Mouse (Mus musculus): ENCODE measurements around the gene Arl5c. TPM values are rescaled to one million over a fixed set of nuclear protein-coding genes. Genes with fewer than 3 reads are reported as not detected.
A peak's percentile ranks its signal among the peaks of the same experiment; 100 is the strongest.

Arl5c gene
- total and polyA plus RNA-seq, 3 experiments, result 1.2 to 10.4 TPM; not detected in 1

DNA sequence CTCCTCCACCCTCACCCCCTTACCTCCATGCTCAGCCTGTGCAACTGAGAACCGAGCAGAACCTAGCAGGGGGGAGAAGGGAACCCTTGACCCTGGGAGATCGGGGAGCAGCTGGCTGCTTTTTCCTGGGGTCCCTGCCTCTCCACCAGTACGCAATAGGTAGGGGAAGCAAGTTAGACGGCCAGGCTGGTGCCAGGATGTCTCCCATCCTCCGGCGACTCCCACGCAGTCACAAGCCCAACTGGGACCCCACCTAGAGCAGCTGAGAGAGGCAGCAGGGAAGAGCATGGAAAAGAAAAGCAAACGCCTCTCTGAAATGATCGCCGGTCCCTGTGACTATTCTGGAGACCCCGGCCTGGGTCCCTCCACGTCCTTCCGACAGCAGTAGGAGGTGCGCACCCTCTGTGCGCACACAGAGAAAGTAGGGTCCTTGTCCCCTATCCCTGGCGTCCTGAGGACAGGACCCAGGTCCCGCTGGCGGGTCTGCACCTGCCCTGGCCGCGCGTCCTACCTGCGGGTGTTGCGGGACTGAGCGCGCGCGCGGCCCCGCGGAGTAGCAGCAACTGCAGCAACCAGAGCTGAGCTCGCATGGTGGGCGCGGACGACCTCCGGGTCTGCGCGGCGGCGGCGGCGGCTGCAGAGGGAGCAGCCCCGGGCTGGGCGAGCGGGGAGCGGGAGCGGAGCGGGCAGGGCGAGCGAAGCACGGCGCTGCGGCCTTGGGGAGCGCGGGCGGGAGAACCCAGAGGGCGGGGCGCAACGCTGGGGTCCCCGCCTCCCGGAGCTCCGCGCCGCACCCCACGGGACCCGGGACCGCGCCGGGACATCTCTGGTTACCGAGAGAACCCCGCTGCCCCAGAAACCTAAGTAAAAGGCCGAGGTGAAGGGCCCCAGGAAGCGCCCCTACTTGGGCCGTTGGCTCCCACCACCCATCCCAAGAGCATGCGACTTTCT, 10.0 kb downstream of the Arl5c start, which contains the start of gene Plxdc1:
Gene Plxdc1, minus strand, starts transcription at position 718 of the 951 bp plus-strand sequence.
- peaks cover 0 to 4% of the 10 kb centered on the region in 2 experiments; a peak in 1 of 4 replicates for H3K36me3 ChIP-seq (ENCODE audit: control insufficient read depth in 1 of 2, insufficient read depth in 2 of 2, low read length in 2 of 2)

DNA sequence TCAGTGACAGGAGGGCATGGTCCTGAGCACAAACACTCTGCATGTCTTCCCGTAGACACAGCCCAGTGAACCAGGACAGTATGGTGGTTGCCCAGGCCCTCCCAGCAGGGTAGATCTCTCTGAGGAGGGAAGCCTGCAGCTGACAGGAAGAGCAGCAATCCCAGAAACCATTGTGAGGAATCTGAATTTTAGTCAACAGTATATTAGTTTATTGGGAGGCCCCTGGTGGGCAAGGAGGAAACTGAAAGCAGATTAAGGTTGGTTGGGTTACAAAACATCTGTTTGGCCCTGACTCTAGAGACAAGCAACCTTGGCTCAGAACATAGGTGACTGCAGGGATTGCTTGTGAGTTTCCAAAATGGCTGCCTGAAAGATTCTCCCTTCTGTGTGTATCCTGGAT, 12.0 kb downstream of the Arl5c start:
- H3K27ac ChIP-seq (ENCODE audit: control insufficient read depth, low read depth, low read length), result no peak overlapping the region
- H3K27me3 ChIP-seq (ENCODE audit: control insufficient read depth in 1 of 2, insufficient read depth in 2 of 2, low read length in 2 of 2), result 0 out of 4 replicates have a peak, but pooled peaks cover 0 to 1% of the 10 kb centered on the region in 2 experiments
- peaks cover 3% of the 10 kb centered on the region; the same call in 1 of the 2 replicates for H3K79me2 ChIP-seq (ENCODE audit: control insufficient read depth, insufficient read depth, low read length, poor library complexity)
- H3K9me3 ChIP-seq (replicated peaks; ENCODE audit: insufficient read depth, low read length), result no peaks in the 10 kb centered on the region
- peaks cover 0 to 6% of the 10 kb centered on the region in 2 experiments; a peak in 1 of 4 replicates for H3K4me1 ChIP-seq (ENCODE audit: control insufficient read depth in 1 of 2, insufficient read depth in 2 of 2, low read length in 2 of 2)
- H3K36me3 ChIP-seq (ENCODE audit: control insufficient read depth in 1 of 2, insufficient read depth in 2 of 2, low read length in 2 of 2), result no peaks in the 10 kb centered on the region
- no peak for DNase-seq (ENCODE audit: low read depth, low spot score)
- no peak overlapping the region for H3K9ac ChIP-seq (ENCODE audit: control insufficient read depth, low read depth, low read length, poor library complexity, severe bottlenecking)
- no peak overlapping the region for H3K4me3 ChIP-seq (ENCODE audit: control insufficient read depth in 1 of 2, insufficient read depth in 1 of 2, low read depth in 2 of 2, low read length in 2 of 2)
- TF ChIP-seq SMC3 (IDR thresholded peaks at IDR 0.05; ENCODE audit: low read depth, low read length) (peak; percentile 53), POLR2AphosphoS5 (IDR thresholded peaks at IDR 0.05; ENCODE audit: borderline replicate concordance, low read depth, low read length) (no peak), ETS1 (IDR thresholded peaks at IDR 0.05; ENCODE audit: low read depth, low read length) (no peak), CTCF (IDR thresholded peaks at IDR 0.05 in 2 of 3, conservative IDR thresholded peaks at IDR 0.05 in 1 of 3; ENCODE audit: control insufficient read depth in 1 of 3, insufficient read depth in 1 of 3, low read depth in 2 of 3, low read length in 3 of 3, poor library complexity in 1 of 3, severe bottlenecking in 1 of 3) (peak in 2 of 3 experiments; percentile 12 to 30; a peak in 2 of 6 replicates), E2F4 (IDR thresholded peaks at IDR 0.05; ENCODE audit: borderline replicate concordance, low read depth, low read length) (no peak), RAD21 (IDR thresholded peaks at IDR 0.05; ENCODE audit: low read depth, low read length) (peak; percentile 13), CHD1 (IDR thresholded peaks at IDR 0.05; ENCODE audit: low read depth, low read length) (no peak), TCF12 (IDR thresholded peaks at IDR 0.05; ENCODE audit: low read depth, low read length) (no peak)

More for the DNA sequence above, 10.0 kb downstream of the Arl5c start, which contains the start of gene Plxdc1:
- H3K27ac ChIP-seq (ENCODE audit: control insufficient read depth, low read depth, low read length), result no peak within 1 kb of the TSS
- H3K9ac ChIP-seq (ENCODE audit: control insufficient read depth, low read depth, low read length, poor library complexity, severe bottlenecking), result peak within 1 kb of the TSS; percentile 77
- H3K79me2 ChIP-seq (ENCODE audit: control insufficient read depth, insufficient read depth, low read length, poor library complexity), result peaks cover 3% of the 10 kb centered on the region; the same call in 1 of the 2 replicates
- H3K27me3 ChIP-seq (ENCODE audit: control insufficient read depth in 1 of 2, insufficient read depth in 2 of 2, low read length in 2 of 2), result 0 out of 4 replicates have a peak, but pooled peaks cover 0 to 1% of the 10 kb centered on the region in 2 experiments
- peak within 1 kb of the TSS; percentile 65 to 77 for H3K4me3 ChIP-seq (ENCODE audit: control insufficient read depth in 1 of 2, insufficient read depth in 1 of 2, low read depth in 2 of 2, low read length in 2 of 2)
- no peaks in the 10 kb centered on the region for H3K9me3 ChIP-seq (replicated peaks; ENCODE audit: insufficient read depth, low read length)
- DNase-seq (ENCODE audit: low read depth, low spot score), result peak; percentile 62
- H3K4me1 ChIP-seq (ENCODE audit: control insufficient read depth in 1 of 2, insufficient read depth in 2 of 2, low read length in 2 of 2), result peaks cover 0 to 15% of the 10 kb centered on the region in 2 experiments; a peak in 2 of 4 replicates
- TF ChIP-seq BHLHE40 (IDR thresholded peaks at IDR 0.05; ENCODE audit: borderline replicate concordance, low read depth, low read length), result no peak
- no peak for TF ChIP-seq ZC3H11A (IDR thresholded peaks at IDR 0.05; ENCODE audit: low read depth, low read length)
- TF ChIP-seq NRF1 (IDR thresholded peaks at IDR 0.05; ENCODE audit: insufficient read depth, low read depth, low read length, poor library complexity, severe bottlenecking), result peak; percentile 56; the same call in 1 of the 2 replicates
- no peak for TF ChIP-seq POLR2A (IDR thresholded peaks at IDR 0.05; ENCODE audit: control insufficient read depth in 1 of 2, insufficient read depth in 1 of 2, low read depth in 1 of 2, low read length in 2 of 2, poor library complexity in 1 of 2)
- TF ChIP-seq MXI1 (IDR thresholded peaks at IDR 0.05; ENCODE audit: low read depth, low read length), result peak; percentile 24; the same call in 1 of the 2 replicates
- no peak for TF ChIP-seq ZKSCAN1 (IDR thresholded peaks at IDR 0.05; ENCODE audit: low read depth, low read length)
- no peak for TF ChIP-seq NELFE (IDR thresholded peaks at IDR 0.05; ENCODE audit: low read depth, low read length)
- TF ChIP-seq MAX (IDR thresholded peaks at IDR 0.05; ENCODE audit: low read length), result 0 out of 2 replicates have a peak, but pooled peaks have one; percentile 21
- no peak for TF ChIP-seq MEF2A (IDR thresholded peaks at IDR 0.05; ENCODE audit: extremely low read depth, insufficient replicate concordance, low read depth, low read length, poor library complexity, severe bottlenecking)
- 0 out of 2 replicates have a peak, but pooled peaks have one; percentile 20 for TF ChIP-seq SIN3A (IDR thresholded peaks at IDR 0.05; ENCODE audit: low read length)

Measured in MEL (cell line).